Comparison of ENCODE assay signal across 9 mouse cellular contexts in the genomic region with DNA sequence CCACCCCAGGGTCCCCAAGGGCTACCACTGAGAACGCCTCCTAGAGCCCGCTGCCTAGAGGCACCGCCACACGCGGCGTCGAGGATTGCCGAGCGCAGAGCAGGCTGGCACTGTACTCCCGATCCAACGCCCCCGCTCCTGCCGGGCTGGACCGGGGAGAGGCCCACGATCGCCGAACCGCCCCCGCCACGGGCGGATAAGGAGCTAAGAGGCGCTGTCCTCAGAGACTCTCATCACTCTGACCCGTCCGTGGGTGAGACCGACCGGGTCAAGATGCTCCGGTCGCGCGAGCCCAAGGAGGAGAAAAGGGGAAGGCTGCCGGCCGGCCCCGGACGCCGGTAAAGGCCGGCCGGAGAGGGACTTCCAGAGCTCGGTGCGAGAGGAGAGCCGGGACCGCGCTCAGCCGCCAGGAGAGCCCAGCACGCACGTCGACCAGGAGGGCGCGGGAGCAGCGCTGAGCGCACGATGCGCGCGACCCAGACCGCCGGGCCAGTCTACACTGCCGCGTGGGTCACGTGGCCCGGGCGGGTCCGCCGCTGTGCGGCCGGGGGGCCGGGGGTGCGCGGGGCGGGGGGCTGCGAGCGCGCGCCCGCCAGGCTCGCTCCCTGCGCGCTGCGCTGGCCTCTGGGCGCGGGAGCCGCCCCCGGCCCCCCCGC. TPM values are rescaled to one million over a fixed set of nuclear protein-coding genes. Genes with fewer than 3 reads are reported as not detected.
DNase-seq lines count a peak whose midpoint lies in the region; ATAC-seq and TF ChIP-seq lines count a peak whose summit lies in the region.
"Had no signal": no experiment of that assay in that cellular context is flagged by ENCODE, and none has a peak within 500 bp of the region (broad histone marks: within the 10 kb centered on the region; RNA-seq: fewer than 3 reads in every experiment).

A gene (plus strand): TSS at position 354 of the 656 bp plus-strand sequence.

- ATAC-seq in granulocyte monocyte progenitor cell, adult 5-6 weeks (replicated peaks; ENCODE audit: poor library complexity, severe bottlenecking) = peak; percentile 41
- no peak; the same call in 1 of the 2 replicates for ATAC-seq in lung, embryonic 15.5 days (ENCODE audit: borderline replicate concordance, extremely low read depth, low FRiP score, low TSS enrichment)

- TF ChIP-seq EP300 in ES-Bruce4 (IDR thresholded peaks at IDR 0.05; ENCODE audit: insufficient read depth, low read depth, low read length) = no peak

- peak within 1 kb of the TSS; percentile 82 for H3K9ac ChIP-seq in ES-Bruce4 (ENCODE audit: low read depth, poor library complexity, severe bottlenecking)
- no peak within 1 kb of the TSS for H3K9ac ChIP-seq in lung, embryonic 15.5 days

- peaks cover 3% of the 10 kb centered on the region for H3K4me1 ChIP-seq in ES-Bruce4 (ENCODE audit: control insufficient read depth, insufficient read depth, low read length)
- H3K4me1 ChIP-seq in lung, embryonic 15.5 days = peaks cover 19% of the 10 kb centered on the region; the same call in 1 of the 2 replicates

- H3K4me3 ChIP-seq in ES-Bruce4 (ENCODE audit: low read depth, low read length) = peak within 1 kb of the TSS; percentile 85
- peak within 1 kb of the TSS; percentile 37 for H3K4me3 ChIP-seq in lung, embryonic 15.5 days

- H3K9me3 ChIP-seq in ES-Bruce4 (replicated peaks; ENCODE audit: control insufficient read depth, insufficient read depth, low read length, poor library complexity, severe bottlenecking) = no peaks in the 10 kb centered on the region
- H3K9me3 ChIP-seq in lung, embryonic 15.5 days = no peaks in the 10 kb centered on the region

- TF ChIP-seq POLR2A in ES-Bruce4 (IDR thresholded peaks at IDR 0.05; ENCODE audit: insufficient read depth, low read length) = no peak

- 2% methylated on average over 77 of the region's 83 CpGs for WGBS in lung, embryonic 15.5 days

- peak within 1 kb of the TSS; percentile 78 for H3K4me2 ChIP-seq in lung, embryonic 15.5 days

- H3K27me3 ChIP-seq in ES-Bruce4 (ENCODE audit: control insufficient read depth, insufficient read depth, low read length, poor library complexity, severe bottlenecking) = peaks cover 14% of the 10 kb centered on the region
- peaks cover 100% of the 10 kb centered on the region for H3K27me3 ChIP-seq in lung, embryonic 15.5 days

- no peak within 1 kb of the TSS for H3K27ac ChIP-seq in ES-Bruce4 (ENCODE audit: insufficient read depth, low read length)
- no peak within 1 kb of the TSS for H3K27ac ChIP-seq in lung, embryonic 15.5 days

- H3K36me3 ChIP-seq in ES-Bruce4 (ENCODE audit: control insufficient read depth, insufficient read depth, low read length, poor library complexity, severe bottlenecking) = no peaks in the 10 kb centered on the region
- H3K36me3 ChIP-seq in lung, embryonic 15.5 days = no peaks in the 10 kb centered on the region

- no peak for TF ChIP-seq CTCF in ES-Bruce4 (IDR thresholded peaks at IDR 0.05; ENCODE audit: low read depth, low read length)

- DNase-seq in embryo, embryonic 11 days = peak; percentile 70
- DNase-seq in embryo, embryonic 10.5 days (ENCODE audit: low spot score) = no peak
- DNase-seq in testis, postnatal 10 days (ENCODE audit: low spot score) = peak; percentile 68
- DNase-seq in layer of hippocampus, adult 18-20 months (ENCODE audit: low spot score in 2 of 2) = no peak
- no peak for DNase-seq in right cerebral cortex, postnatal 36 days (ENCODE audit: low spot score in 2 of 2)

RNA-seq across cellular contexts. Expression of the gene that starts here (rescaled TPM):
- not detected in 2 replicates for polyA plus RNA-seq in ES-Bruce4 (2011; ENCODE audit: insufficient read depth, insufficient read length, low read depth, missing spikeins)
- total RNA-seq in granulocyte monocyte progenitor cell, adult 5-6 weeks (2014; fragmentation: Nextera tagmentation) = not detected in 2 replicates
- total RNA-seq in granulocyte monocyte progenitor cell, adult 5-6 weeks (2017) = not detected in 2 replicates
- polyA plus RNA-seq in lung, embryonic 15.5 days (2015; fragmentation: Nextera tagmentation; extraction: Ambion mirVana) = 1.5 and 1.9 TPM in 2 replicates
- total RNA-seq in layer of hippocampus, adult 18-20 months (2021) = not detected
- total RNA-seq: MEL had no signal

Comparison
In these comparisons a context has a peak if more than half of its experiments do, and no peak if none do; other contexts are left out.
1. DNase-seq: peak in embryo, embryonic 11 days (single experiment) and testis, postnatal 10 days (single experiment); none in embryo, embryonic 10.5 days (single experiment), layer of hippocampus, adult 18-20 months (0 of 2) and right cerebral cortex, postnatal 36 days (0 of 2).
2. Peak in ATAC-seq in granulocyte monocyte progenitor cell, adult 5-6 weeks; RNA of the gene not detected or under 1 TPM.